Mouse (Mus musculus) heart, postnatal 25 days (tissue): ENCODE results near the gene Vps26b. TPM values are rescaled to one million over a fixed set of nuclear protein-coding genes. Genes with fewer than 3 reads are reported as not detected.

Source experiments
- DNase-seq: peaks from one replicate; pipeline ENCODE4 v3.0.0; 2022; ENCODE audit warnings: low spot score
- intact Hi-C: fragments of 180-260 bp; cut with DNase I; formaldehyde crosslinking; loops from one replicate; pipeline ENCODE4 v1.15.1; 2025
- total RNA-seq, 2 experiments: library from RNA; stranded (reverse); gene quantifications; 2 replicates each; pipeline ENCODE4 v1.2.3; 2021

Vps26b gene
- total RNA-seq, 2 experiments from 2014 or later, result 27.9 to 31.5 TPM

DNA sequence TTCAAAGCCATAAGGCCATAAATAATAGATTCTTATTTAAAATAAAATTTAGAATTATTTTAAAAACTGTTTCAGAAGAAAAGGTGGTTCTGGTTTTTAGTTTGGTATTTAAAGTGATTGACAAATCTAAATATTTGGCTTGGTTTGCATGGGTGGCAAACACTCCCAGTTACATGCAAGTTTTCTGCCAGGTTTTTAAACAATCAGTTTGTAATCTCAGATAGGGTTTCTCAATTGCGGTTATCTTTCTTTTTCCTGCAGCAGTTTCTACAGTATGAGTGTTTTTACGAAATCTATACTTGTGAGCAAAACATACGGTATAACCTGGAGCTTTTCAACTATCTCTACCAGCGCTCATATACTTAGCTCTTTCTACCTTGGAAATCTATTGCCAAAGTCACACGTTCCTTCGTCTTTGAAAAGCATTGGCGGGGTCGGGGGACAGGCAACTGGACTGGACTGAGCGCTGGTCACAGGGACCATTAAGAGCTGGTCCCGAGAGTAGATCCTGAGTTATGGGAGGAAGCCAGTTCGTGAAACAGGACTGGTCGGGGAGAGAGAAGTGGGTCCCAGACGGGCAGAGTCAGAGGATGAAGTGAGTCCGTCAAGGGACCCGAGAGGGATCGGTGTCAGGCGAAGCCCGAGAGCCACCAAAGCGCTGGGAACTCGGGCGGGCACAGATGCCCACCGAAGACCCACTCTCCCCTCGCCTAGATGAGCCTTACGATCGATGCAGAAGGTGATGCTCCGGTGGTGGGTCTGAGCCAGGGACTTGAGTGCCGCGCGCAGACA lies 31.0 kb downstream of the Vps26b start:
- no peak for DNase-seq
- intact Hi-C loops, result loop anchor here (2.0 kb wide), 1 partner anchor 30 kb away; no protein-coding TSS in a partner anchor

DNA sequence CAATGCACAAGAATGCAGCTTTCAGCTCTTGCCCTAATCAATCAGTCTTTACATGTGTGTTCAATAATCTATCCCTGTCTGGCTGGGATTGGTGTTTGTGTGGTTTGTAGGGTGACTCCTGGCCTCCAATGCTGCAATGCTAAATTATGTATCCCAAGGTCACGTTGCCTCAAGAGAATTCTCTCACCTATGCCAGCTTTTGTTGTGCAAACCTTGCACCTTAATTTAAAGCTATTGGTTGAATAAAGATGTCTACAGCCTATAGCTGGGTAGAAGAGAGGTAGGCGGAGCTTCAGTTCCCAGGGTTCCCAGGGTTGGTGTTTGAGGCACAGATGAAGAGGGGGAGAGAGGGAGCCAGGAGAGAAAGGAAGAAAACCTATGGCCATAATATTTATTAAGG lies 32.4 kb downstream of the Vps26b start:
- intact Hi-C loops, result no loop called here
- no peak for DNase-seq

DNA sequence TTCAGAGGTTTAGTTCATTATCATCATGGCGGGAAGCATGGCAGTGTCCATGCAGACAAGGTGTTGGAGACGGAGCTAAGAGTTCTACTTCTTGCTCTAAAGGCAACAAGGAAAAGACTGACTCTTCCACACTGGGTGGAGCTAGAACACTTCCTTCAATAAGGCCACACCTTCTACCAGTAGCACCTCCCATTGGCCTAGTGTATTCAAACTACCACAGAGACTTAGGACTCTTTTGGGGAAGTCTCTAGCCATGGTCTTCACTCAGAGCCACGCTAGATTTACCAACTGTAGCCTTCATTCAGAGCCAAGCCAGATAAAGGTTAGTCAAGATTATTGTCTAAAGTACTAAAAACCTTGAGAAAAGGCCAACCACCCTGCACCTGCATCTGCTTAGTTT lies 32.8 kb downstream of the Vps26b start:
- intact Hi-C loops, result no loop called here
- no peak for DNase-seq

DNA sequence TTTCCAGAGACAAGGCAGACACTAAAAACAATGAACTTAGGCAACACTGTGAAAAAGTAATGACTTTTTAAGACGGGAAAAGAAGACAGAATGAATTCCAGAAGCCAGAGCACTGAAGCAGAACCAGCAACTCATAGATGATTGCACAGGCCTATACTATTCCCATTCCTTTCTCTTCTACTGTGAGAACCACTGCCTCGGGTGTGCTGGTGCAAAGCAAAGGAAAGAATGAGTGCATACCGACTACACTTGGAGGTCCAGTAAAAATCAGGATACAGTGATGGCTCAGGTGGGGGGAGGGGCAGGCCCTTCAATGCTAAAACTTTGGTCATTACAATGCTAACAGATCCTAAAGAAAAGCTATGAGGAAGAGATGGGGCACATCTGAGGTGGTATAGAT lies 36.0 kb downstream of the Vps26b start:
- intact Hi-C loops, result no loop called here
- DNase-seq, result no peak

DNA sequence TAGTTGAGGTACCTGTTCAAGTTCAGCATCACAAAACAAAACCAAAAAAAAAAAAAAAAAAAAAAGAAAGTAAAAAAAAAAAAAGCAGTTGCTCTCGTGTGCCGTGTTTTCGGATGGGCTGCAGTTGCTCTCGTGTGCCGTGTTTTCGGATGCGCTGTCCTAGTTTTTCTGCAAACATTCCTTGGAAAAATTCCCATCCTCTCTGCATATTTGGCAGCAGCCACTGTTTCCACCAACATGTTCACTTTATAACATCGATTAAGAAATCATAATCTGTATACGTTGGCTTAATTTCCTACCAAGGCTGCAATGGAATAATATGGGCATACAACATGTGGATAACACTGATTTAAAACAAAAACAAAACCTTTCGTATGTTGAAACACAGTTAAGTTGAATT lies 36.7 kb downstream of the Vps26b start:
- DNase-seq, result no peak
- intact Hi-C loops, result no loop called here

DNA sequence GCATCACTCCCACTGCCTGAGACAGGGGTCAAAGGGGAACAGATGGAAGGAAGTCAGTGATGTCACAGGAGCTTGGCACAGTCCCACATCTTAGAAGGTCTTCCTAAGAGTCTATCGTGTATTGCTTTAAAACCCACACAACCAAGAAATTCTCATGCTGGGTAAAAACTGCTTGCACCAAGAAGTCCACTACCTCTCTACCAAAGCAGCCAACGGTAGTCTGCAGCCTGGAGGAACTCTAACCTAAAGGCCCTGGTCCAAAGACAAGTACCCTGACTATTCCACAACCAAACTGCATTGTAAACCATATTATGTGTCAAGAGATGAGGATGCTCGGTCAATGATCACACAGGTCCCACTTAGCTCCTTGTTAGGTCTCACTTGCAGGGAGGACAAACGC lies 39.7 kb downstream of the Vps26b start:
- DNase-seq, result no peak
- intact Hi-C loops, result no loop called here

DNA sequence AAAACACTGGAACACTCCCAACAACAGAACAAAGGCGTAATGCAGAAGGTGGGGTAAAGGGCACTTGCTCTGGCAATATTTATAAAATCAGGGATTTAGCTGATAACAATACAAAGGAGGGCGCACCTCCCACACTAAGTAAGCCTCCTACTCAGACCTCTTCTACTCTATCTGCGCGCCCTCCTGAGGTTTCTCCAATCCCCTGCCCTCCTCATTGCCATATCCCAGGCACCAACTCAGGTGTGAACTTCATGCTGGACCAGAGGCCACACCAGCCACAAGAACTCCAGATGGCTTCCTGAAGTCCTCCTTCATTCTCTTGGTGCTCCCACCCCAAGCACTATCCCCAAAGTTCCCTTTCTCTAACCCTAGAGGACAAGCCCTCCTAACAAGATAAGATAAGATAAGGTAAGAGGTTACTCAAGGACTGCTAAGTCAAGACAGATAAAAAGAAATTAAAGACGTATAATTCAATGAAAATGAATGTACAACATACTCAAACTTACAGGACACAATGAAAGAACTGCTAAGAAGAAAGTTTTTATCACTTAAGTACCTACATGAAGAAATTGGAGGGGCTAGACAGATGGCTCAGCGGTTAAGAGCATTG lies 44.1 kb downstream of the Vps26b start:
- intact Hi-C loops, result no loop called here
- no peak for DNase-seq

DNA sequence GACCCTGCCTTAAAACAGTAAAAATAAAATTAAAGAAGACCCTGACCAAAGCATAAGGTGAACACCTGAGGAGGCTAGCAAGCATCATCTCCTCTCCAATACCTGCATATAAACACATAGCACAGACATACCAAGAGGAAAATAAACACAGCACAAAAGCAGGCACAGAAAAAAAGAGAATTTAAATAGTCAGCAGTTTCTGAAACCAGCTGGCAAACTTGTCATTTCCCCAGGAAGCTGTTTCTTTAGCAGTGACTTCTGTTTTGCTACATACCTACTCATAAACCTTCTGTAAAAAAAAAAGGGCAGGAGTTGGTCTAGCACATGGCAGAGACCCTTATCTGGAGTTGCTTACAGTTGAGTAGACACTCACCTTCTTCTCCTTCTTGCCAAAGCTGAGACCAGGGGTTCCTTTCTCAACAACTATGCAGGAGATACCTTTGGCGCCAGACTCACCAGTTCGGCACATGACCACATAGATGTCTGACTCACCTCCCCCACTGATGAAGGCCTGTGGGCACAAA lies 44.7 kb downstream of the Vps26b start:
- DNase-seq, result no peak
- intact Hi-C loops, result no loop called here

DNA sequence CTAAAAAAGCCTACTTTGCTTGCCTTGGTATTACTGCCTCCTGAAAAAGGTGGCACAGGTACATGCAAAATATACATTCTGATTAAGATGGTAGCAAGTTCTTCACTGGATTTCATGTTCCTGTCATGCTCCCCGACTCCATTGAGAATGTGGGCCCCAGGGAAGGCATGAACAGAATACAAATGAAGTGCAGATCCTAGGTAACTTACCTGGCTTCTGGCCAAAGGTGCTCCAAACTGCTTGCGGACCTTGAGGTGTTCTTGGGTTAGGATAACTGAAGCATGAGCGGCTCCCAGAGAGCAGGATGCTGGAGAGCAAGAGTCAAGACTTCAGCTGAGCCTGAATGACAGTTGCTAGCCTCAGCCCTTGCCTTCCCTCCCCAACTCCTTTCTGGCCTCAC lies 51.1 kb downstream of the Vps26b start:
- intact Hi-C loops, result no loop called here
- no peak for DNase-seq

DNA sequence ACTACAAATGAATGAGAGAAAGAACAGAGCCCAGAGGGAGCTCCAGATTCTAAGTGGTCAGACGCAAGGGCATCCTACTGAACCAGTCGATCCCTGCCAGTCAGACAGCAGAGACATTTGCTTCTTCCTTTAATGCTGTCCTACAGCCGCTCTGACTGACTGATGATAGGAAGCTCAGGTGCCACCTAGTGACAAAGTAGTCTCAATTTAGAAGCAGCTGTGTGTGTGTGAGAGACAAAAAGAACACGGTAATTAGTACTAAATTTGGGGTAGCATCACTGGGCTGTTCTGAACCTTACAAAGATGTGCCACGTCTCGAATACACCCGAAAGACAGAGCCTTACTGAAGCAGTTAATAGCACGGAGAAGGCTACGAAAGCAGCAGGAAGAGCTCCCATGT lies 52.1 kb downstream of the Vps26b start:
- intact Hi-C loops, result no loop called here

More for the DNA sequence above, 52.1 kb downstream of the Vps26b start:
- no peak for DNase-seq

Other genes starting within 250 kb of the Vps26b start
- under 1 TPM; 0.23 to 0.84 TPM for gene Glb1l2, start 223.6 kb downstream of the Vps26b start, total RNA-seq
- not detected for gene Glb1l3, start 169.2 kb downstream of the Vps26b start, total RNA-seq
- not detected for gene Gm1110, start 107.0 kb downstream of the Vps26b start, total RNA-seq
- gene Acad8, start 30.5 kb downstream of the Vps26b start, total RNA-seq, result 10 to 100 TPM; 48.7 to 57.7 TPM
- gene Thyn1, start 30.4 kb downstream of the Vps26b start, total RNA-seq, result 10 to 100 TPM; 24.9 to 28.9 TPM
- 10 to 100 TPM; 11.4 to 12.0 TPM for gene Ncapd3, start 110 bp upstream of the Vps26b start, total RNA-seq
- 10 to 100 TPM; 13.0 to 16.6 TPM for gene Jam3, start 125.4 kb upstream of the Vps26b start, total RNA-seq